Mouse (Mus musculus) ES-E14 (cell line): Measurements from ENCODE around the gene Gm1673.

ENCODE experiments used
- CHD2 ChIP-seq: IDR thresholded peaks from 2 replicates; pipeline ENCODE4 v1.6.1; 2014; ENCODE audit warnings: mild to moderate bottlenecking, low read depth, low read length, inconsistent platforms
- ZC3H11A ChIP-seq: IDR thresholded peaks from 2 replicates; pipeline ENCODE4 v1.6.1; 2012; ENCODE audit warnings: low read depth, mild to moderate bottlenecking, inconsistent platforms, low read length, borderline replicate concordance
- ZNF384 ChIP-seq: IDR thresholded peaks from 2 replicates; pipeline ENCODE4 v1.6.1; 2012; ENCODE audit warnings: low read depth, low read length, inconsistent platforms

GRCm38 (mm10) chr5:34002636-34003035, 19.4 kb downstream of the Gm1673 start:
- TF ChIP-seq ZNF384 (no peak), CHD2 (no peak), ZC3H11A (no peak)
